Mouse (Mus musculus) G1E-ER4 (cell line): ENCODE results near the gene Srrm2. TPM values are rescaled to one million over a fixed set of nuclear protein-coding genes. Genes with fewer than 3 reads are reported as not detected.

Experiments used
- GATA1 ChIP-seq: IDR thresholded peaks from one replicate; pipeline ENCODE4 v1.8.0; 2012; ENCODE audit warnings: low read length, inconsistent platforms
- polyA plus RNA-seq: library from polyadenylated mRNA; stranded (reverse); fragments of >175 nt; gene quantifications from 2 replicates; pipeline ENCODE4 v1.2.3, GENCODE M21; 2012

Gene Srrm2
- polyA plus RNA-seq, 1 experiment = 91.1 TPM

DNA sequence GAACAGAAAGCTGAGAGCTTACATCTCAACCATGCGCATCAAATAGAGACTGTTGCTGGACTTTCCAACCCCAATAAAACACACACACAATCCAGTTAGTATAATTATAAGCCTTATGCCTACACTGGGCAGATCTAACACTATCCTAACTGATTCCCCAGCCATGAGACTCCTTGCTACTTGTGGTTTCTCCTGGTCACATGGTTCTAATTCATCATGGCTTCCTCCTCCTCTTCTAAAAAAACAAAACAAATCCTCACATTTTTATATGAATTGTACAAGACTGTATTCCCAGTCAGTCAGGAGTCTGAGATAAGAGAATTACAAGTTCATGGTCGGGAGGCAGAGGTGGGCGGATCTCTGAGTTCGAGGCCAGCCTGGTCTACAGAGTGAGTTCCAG, 1.4 kb upstream of the Srrm2 start:
- no peak for TF ChIP-seq GATA1

DNA sequence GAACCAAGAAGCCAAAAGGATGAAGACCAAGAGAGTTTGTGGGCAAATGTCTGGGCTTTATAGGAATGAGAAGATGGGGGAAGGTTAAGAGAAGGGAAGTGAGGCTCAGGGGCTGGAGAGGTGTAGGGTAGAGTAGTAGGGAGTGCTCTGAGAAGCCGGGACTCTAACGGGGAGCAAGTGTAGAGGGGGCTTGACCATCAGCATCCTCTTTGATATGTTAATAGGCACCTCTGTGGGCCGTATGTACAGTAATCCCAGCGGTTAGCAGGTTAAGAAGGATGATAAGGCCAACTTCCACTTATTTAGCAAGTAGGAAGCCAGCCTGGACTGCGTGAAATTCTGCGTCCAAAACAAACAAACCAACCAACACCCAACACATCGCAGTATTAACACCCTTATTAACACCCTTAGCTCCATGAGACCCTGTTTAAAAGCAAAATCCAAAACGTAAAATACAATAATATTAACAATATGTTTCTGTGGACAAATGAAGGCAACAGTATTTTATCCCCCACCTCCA, 523 bp upstream of the Srrm2 start:
- no peak for TF ChIP-seq GATA1

DNA sequence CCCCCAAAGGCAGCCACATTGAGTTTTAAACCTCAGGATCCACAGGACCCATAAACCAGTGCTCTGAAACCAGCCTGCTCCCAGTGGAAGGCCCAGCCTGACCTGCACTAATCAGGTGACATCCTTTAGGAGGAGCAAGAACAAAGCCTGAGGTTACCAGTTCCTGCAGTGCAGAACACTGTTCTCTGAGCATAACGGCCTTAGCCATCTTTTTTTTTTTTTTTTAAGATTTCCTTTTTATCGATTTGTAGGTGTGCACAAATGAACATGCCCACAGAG, 686 bp downstream of the Srrm2 start:
- no peak for TF ChIP-seq GATA1

DNA sequence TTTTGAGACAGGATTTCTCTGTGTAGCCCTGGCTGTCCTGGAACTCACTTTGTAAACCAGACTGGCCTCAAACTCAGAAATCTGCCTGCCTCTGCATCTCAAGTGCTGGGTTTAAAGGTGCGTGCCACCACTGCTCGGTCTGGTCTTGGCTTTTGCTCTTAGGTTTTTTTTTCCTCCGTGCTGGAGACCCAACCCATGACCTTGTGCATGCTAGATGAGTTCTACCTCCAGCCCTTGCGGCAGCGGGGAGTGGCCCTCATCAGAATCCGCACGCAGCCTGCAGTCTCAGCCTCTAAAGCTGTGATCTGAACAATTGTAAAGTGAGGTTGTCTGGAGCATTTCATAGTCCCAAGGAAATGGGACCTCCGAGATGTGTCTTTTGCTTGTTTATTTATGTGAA, 5.0 kb downstream of the Srrm2 start:
- no peak for TF ChIP-seq GATA1

GRCm38 (mm10) chr17:23797316-23797715, 7.0 kb downstream of the Srrm2 start:
- TF ChIP-seq GATA1 = no peak

- no peak for TF ChIP-seq GATA1
Observed at GRCm38 (mm10) chr17:23801627-23802026, 11.3 kb downstream of the Srrm2 start.

GRCm38 (mm10) chr17:23802746-23803365, 12.5 kb downstream of the Srrm2 start:
- TF ChIP-seq GATA1 = no peak

GRCm38 (mm10) chr17:23803366-23804041, 13.2 kb downstream of the Srrm2 start:
- no peak for TF ChIP-seq GATA1

DNA sequence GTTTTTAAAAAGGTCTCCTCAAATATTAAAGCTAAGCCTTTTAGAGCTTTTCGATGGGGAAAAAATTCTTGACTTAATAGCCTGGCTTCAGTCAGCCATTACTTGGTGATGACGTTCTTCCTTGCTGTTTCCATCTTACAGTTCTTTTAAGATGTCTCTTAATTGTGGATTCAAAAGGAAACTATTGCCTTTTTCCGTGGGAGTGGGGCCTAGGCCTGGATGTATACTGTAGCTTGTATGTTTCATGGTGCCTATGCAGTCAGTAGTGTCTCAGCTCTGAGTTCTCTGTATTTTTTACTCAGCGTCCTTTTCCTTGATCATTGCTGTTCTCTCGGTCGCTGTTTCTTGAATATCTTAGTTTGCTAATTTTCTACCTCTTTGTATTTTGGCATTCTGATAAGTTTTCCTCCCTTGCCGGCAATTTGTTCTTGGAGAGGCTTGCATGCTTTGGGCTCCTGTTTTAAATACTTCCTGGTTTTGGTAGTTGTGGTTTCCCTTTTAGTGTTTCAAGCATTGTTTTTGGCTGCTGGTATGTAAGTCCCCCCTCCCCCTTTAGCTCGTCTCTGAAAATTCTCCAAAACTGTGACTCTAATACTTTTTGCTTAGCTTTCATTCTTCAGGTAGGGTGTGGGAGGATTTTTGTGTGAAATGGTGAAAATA, 14.2 kb downstream of the Srrm2 start:
- no peak for TF ChIP-seq GATA1

DNA sequence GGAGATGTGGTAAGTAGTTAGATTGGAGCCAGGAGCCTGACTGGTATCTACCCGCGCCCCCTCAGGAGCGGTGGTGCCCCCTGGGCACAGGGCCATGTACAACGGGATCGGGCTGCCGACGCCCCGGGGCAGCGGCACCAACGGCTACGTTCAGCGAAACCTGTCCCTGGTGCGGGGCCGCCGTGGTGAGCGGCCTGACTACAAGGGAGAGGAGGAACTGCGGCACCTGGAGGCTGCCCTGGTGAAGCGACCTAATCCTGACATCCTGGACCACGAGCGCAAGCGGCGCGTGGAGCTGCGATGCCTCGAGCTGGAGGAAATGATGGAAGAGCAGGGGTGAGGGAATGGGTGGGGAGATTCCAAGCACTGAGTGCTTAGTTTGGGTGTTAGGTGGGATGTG, 16.5 kb downstream of the Srrm2 start:
- no peak for TF ChIP-seq GATA1

DNA sequence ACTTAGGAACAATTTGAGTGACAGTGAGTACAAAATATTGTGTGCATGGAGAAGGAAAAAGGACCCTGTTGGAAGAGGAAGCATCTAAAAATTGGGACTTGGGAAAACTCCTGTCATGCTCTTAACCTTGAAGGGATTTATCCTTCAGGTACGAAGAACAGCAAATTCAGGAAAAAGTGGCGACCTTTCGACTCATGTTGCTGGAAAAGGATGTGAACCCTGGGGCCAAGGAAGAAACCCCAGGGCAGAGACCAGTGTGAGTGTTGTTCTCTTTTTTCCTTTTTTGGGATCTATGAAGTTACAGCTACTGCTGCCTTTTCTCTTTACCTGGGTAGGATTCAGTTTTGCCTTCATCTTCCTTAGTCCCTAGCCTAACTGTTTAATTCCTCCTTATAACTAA, 17.6 kb downstream of the Srrm2 start:
- no peak for TF ChIP-seq GATA1

GRCm38 (mm10) chr17:23815641-23816040, 25.3 kb downstream of the Srrm2 start:
- no peak for TF ChIP-seq GATA1

DNA sequence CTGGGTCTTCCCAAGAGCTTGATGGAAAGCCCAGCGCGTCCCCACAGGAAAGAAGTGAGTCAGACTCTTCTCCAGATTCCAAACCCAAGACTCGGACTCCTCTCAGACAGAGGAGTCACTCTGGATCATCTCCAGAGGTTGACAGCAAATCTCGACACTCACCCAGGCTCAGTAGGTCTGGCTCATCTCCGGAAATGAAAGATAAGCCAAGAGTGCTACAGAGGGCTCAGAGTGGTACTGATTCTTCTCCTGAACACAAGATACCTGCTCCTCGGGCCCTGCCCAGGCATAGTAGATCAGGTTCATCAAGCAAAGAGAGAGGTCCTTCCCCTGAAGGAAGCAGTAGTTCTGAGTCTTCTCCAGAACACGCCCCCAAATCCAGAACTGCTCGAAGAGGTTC, 28.2 kb downstream of the Srrm2 start:
- TF ChIP-seq GATA1 = no peak

- TF ChIP-seq GATA1 = no peak
Observed at GRCm38 (mm10) chr17:23819235-23819634, 28.9 kb downstream of the Srrm2 start.

DNA sequence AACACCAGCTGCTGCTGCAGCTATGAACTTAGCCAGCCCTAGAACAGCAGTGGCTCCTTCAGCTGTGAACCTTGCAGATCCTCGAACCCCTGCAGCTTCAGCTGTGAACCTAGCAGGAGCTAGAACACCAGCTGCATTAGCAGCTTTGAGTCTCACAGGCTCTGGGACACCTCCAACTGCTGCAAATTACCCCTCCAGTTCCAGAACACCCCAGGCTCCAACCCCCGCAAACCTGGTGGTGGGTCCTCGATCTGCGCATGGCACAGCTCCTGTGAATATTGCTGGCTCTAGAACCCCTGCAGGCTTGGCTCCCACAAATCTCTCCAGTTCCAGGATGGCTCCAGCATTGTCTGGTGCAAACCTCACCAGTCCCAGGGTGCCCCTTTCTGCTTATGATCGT, 30.4 kb downstream of the Srrm2 start:
- TF ChIP-seq GATA1 = no peak

GRCm38 (mm10) chr17:23822094-23822493, 31.8 kb downstream of the Srrm2 start:
- no peak for TF ChIP-seq GATA1

DNA sequence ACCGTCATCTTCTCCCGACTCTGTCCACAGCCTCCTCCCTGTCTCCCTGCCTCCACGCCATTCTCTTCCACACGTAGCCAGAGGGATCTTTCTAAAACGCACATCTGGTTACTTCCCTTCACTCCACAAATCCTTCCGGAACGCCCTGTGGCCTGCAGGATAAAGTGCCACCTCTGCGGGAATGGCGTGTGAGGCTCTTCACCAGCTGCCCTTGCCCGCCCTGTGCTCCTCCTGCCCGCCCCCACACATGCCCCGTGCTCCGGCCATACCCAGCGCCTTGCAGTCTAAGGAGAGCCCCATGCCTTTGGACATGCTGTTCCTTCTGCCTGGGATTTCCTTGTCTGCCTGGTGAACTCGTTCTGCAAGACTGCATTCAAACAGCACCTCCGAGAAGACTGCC, 32.7 kb downstream of the Srrm2 start:
- no peak for TF ChIP-seq GATA1
